Mouse (Mus musculus) ovary, adult 18-20 months (tissue): ENCODE results near the gene Napepld.
A peak's percentile ranks its signal among the peaks of the same experiment; 100 is the strongest.
"Not testable (repeated sequence)": the region's sequence is repeated elsewhere in the genome, so short reads cannot be mapped to it uniquely, and the experiment has no call there.

Source experiments
- DNase-seq: peaks from one replicate; pipeline ENCODE4 v3.0.0; 2022; ENCODE audit warnings: low spot score, mixed read lengths

Gene Napepld

DNA sequence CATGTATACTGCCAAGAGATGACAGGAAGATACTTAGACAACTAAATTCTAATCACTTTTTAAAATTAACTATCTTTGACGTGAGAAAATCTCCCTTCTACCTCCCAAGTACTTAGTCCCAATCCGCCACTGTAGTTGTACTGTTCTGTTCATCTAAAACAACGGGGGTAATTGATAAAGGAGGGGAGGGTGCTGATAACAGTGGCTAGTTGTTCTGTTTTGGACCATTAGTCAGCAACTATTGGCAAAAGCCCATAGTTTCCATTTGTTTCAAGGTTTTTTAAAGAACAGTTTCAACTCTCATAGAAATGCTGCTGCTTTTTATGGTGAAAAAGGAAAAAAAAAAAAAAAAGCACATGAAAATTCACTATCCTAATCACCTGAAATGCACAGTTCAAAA is 2.5 kb upstream of the Napepld start:
- no peak for DNase-seq

DNA sequence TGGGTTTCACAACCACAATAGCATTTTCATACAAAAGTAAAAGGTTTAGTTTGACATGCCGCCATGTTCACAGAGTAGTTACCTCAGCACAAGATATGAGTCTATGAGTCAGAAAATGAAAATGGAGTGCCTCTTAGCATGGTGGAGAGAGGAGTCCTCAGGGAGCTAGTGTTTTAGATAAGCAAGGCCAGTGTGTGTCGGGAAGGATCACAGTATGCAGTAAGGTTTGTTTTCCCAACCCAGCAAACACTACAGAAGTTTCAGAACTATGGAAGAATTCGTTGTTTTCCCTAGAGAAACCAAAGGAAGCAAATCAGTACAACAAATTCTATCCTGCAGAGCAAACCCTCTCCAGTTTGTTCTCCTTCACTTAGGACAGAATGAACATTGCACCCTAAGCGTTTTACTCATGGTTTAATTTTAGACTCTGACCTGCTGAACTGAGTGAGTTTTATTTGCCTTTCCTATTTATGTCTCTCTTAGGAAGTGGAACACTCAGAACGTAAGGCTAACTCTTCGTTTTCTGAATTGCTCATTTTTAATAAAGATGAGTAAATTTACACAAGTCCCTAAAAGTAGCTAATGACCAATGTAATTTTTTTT is 1.8 kb upstream of the Napepld start:
- DNase-seq = no peak

DNA sequence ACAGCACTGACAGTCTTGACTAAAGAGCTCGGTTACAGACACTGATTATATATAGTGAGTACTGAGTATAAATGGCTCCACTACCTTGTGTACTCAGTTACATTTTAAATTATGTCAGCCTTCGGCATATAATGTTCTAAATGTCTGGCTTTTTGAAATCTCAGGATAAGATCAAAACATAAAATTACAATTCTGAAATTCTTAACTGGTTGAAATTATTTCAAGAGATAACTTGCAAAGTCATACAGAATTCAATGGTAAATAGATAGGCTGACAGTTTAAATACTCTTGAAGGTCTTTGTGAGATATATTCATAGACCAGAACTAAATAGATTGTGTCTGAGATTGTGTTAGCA is 791 bp upstream of the Napepld start:
- DNase-seq = no peak

DNA sequence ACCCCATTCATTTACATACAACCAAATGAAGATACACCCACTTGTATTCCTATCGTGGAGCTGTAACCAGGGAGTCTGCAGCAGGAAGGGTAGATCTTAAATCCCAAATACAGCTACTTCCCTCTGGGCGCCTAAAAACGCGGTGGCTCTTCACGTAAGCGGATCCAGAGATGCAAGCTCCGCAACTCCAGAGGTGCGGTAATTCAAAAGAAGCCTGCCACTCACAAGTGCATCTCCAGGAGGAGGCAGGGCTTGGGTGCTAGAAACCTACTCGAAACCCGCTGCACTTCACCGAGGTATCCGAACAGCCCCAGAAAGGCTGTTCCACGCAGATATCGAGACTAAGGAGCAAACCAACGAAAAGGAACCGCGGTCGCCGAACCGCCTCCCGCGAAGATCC is 262 bp downstream of the Napepld start:
- no peak for DNase-seq

DNA sequence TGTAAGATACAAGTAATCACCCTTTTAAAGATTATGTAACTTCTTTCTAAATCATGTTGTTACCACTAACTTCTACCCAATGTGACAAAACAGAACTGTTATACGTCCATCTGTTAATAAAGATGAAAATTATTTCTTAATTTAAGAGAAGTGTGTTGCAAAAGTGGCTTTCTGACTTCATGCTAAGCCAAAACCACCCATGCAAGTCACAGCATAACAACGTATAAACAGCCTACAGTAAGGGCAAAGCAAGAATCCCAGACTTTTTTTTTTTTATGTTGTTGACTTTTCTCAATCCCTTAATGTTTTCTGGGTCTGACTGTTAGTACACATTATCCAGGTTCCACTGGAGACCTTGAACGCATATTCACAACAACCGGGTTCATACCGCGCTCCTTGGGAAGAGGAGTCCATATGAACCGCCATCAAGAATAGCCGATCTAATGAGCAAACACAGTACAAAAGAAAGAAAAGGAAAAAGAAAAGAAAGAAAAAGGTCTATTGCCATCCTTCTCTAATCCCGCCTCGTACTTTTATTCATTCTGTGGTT is 849 bp downstream of the Napepld start:
- no peak for DNase-seq

DNA sequence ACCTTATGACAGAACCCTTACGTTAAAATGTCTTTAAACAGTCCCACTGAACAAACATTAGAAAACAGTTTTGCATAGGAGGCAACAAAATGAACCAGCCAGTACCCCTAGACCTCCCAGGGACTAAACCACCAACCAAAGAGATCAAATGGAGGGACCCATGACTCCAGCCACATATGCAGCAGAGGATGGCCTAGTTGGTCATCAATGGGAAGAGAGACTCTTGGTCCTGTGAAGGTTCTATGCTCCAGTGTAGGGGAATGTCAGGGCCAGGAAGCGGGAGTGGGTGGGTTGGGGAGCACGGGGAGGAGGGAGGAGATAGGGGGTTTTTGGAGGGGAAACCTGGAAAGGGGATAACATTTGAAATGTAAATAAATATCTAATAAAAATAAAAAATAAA is 1.6 kb downstream of the Napepld start:
- not testable (repeated sequence) for DNase-seq

DNA sequence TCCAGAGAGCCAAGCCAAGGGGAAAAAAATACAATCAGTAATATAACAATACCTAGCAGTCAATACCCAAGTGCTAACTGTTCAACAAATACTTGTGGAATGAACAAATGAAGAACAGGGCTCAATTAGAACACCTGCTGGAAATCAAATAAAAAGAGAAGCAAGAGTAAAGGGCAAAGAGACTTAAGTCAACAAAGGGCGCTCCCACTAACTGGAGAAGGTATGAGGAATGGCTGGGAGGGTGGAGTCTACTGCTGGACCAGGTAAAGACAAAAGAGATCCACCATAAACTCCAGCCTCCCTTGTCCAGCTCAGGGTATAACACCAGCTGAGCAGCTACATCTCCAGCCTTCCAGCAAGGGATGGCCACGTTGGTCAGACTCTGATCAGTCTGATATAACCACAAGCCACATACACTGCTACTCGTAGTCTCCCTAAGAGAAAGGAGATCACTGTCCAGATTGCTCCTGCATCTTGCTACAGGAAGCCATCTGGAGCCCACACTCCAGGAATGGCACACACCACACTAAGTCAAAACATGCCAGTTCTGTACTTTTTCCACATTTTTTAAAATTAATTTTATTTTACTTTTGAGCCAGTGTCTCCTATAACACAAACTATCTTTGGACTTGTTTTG is 6.2 kb downstream of the Napepld start:
- no peak for DNase-seq

DNA sequence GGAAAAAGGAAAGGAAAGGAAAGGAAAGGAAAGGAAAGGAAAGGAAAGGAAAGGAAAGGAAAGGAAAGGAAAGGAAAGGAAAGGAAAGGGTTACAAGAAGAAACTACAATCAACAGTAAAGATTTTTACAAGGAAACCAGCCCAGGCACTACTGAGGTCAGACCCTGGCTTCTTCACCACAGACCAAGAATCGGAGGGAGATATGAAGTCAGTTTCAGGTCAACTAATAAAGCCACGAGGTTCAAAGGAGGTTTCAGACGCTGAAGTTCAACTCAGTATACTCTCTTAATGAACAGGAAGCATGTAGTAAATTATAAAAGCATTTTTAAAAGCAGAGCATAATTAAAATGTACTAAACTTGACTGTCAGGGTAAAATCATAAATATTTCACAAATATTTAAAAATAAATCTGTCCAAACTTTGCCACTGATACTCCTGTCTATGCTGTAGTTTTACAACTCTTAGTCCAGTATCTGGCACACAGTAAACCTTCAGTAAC is 7.8 kb downstream of the Napepld start:
- no peak for DNase-seq

DNA sequence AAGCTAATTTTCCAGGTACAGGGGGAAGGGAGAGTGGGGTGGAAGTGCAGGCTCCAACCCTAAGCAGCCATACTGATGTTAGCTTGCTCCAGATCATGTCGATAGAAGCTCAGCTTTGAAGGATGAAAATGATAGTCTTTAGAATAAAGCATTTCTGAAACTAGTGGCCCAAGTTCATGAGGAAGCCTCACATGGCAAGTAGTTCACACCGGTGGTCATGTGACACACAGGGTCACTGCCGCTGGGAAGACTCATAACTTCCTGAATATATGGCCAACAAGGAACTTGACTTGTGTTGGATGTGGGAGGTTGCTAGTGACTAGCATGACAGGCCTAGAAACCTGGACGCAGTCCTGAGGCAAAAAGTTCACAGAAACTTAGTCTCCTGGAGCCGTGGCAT is 9.0 kb downstream of the Napepld start:
- DNase-seq = no peak

DNA sequence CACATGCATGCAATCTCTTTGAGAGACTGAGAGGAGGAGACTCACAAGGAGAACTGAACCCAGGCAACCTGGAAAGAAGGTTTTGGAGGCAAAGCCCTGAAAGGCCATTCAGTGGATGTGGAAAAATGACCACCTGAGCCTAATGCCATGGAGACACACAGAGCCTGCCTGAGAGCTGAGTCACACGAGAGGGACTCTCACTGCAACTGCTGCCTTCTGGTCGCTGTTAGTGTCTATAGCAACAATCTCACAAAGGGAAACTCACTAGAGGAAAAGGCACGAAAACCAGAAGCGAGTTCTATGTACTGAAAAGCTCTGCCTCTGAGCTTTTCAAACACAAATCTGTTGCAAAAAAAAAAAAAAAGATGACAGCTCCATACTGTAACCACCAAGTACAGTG is 14.2 kb downstream of the Napepld start:
- no peak for DNase-seq

DNA sequence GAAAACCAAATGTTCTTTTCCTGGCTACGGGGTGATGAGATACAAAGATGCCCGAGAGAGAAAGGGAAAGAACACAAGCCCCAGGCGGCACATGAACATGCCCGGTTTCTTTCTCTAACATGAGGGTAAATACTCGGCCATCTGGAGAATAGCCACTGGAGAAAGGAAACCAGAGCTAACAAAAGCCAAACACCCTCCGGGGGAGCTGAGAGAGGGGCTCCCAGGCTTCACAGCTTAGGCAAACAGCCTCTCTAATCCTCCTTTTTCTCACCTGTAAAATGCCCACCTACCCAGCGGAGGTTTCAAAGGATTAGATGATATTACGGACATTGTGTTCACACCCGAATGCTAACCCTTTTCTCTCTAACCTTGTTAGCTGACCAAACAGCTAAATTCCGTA is 16.2 kb downstream of the Napepld start:
- DNase-seq = no peak

DNA sequence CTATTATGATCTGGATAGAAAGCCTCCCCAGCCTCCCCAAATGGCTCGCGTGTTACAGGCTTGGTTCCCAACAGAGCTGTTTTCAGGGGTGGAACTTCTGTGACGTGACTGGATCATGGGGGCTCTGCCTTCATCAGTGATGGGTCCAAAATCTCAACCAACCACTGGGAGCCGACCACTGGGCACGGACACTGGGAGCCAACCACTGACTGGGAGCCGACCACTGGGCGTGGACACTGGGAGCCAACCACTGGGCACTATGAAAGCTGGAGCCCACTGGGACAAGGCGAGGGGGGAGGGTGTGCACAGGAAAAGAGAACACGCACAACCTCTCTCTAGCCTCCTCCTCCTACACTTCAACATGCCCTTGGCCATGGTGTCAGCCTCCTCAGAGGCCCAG is 17.4 kb downstream of the Napepld start:
- DNase-seq = no peak

DNA sequence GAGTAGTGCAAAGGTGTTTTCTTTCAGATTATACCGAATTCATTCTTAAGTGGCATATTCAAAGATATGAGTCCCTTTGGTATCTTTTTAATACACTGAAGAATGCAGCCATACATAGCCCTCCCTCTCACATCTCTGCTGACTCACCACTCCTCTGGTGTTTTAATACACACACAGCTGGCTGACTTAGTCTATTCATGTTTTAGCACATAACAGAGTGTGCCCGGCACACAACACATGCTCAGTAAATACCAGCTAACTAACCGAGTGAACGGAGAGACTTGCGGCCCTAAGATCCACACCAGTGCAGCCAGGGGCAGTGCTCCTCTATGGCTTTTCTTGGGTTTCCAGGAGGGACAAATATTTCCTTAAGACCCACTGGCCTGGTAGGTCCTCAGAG is 20.3 kb downstream of the Napepld start:
- DNase-seq = no peak

DNA sequence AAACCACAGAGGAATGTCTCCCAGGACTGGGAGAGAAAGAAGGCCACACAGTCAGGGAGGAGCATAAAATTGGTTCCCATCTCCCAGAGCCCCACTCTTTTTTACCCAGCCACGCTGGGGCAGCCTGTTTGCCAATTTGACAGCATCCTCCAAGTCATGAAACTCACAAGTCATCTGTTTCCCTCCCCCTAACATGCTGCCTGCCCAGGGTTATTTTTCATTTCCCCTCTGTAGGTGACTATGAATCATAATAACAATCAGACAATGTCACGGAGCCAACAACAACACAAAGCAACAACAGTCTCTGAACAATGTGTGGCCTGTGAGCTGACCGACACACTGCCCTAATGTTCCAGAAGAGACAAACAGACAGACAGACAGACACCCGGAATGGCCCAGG is 21.2 kb downstream of the Napepld start:
- DNase-seq = no peak

DNA sequence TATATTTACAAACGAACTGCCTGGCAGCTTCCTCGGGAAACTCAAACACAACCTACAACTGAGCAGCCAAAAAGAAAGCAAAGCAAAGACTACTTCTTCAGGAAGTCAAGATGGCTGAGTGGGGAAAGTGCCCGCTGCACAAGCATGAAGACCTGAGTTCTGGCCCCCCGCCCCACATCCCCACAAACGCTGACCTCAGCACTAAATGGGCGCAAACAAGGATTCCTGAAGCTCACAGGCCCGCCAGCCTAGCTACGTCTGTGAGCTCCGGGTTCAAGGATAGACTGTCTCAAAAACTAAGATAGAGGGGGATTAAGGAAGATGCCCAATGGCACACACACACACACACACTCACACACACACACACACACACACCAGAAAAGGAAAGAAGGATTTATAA is 22.8 kb downstream of the Napepld start:
- DNase-seq = no peak

DNA sequence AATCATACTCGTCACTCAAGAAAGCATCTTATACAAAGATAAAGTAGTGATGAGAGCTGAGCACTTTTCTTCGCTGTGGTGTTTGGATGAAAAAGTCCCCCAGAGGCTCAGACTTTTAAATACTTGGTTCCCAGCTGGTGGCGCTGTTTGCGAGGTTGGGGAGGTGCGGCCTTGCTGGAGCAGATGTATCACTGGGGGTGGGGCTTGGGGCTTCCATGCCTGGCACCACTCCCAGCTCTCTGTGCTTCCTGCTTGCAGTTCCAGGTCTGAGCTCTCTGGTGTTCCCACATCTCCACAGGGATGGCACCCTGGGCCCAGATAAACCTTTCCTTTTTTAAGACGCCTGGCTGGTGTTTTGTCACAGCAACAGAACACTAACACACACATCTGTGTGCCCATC is 23.3 kb downstream of the Napepld start:
- no peak for DNase-seq

DNA sequence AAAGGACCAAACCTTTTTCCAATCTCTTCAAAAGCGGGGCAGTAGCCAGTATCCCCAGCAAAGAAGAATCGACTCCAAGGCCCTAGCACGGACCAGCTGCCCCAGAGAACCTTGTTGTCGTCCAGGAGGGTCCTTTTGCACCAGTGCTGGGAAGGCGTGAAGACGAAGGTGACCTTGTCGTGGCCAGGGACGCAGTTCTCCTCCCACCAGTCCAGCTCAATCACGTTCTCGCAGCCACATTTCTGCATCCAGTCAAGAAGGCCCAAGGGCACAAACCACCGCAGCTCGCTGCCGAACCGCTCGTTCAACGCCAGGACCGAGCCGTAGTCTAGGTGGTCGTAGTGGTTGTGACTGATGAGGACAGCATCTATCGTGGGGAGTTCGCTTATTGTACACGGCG is 25.7 kb downstream of the Napepld start:
- DNase-seq = no peak

DNA sequence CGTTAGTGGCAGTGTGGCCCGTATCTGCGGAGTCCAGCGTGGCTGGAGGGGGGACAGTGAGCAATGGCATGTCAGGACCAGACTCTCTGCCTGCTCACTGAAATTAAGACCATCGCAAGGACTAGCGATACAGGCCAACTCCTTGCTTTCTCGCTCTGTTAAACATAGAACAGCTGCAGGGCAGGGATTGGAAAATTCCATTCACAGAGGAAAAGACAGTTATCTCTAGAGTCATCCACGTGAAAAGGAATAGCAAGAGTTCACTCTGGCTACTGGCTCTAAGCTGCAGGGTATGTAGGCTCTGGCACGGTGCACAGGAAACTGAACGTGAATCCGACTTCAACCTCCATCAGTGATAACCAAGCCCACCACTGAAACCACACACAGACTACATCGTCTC is 26.2 kb downstream of the Napepld start:
- no peak for DNase-seq

DNA sequence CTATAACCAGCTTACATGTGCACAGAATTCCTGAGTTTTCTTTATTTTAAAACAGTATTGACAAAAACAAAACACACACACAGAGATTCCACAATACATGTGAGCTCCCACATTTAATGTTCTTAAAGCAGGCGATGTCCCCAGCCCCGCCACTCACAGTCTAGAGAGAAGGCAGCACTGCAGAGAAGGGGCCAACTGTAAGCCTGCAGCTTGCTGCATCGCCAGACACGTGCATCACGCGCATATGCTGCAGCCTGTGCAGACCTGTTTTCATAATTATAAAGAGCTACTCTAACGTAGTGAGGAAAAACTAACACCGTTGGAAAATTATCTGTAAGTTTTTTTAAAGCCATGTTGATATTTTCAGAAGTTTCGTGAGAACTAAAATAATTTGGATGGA is 27.5 kb downstream of the Napepld start:
- no peak for DNase-seq

DNA sequence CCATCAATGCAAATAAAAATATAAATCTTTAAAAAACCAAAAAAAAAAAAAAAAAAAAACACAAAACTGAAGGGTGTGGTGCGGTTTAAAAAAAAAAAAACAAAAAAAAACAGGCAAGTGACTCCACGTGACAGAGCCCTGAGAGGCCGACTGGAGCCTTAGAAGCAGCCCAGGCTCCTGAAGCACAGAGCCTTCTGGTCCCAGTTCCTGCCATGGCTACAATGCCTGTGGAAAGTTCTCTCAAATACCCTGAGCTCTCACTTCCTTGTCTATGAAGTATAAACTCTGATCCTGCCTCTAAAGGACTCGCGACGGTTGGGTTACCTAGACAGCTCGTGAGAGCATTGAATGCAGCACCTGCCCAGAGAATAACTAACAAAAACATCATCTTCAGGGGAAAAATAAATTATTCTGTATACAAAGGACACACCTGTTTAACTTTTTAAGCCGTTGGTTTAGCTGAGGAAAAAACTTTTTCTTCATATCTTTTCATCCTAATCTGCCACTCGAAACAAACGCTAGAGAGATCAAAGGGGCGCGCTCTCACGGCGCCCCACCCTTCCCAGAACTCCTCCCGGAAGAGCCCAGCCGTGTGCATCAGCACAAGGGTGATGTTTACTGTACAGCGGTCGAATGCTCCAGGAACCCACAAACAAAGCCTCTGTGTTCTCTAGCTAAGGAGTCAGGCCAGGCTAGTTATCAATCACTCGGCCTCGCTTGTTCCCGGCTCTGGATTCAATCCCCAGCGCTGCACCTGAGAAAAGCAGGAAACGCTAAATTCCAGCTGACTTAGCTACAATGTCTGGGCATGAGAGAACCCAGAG is 28.2 kb downstream of the Napepld start:
- DNase-seq = peak; percentile 12

DNA sequence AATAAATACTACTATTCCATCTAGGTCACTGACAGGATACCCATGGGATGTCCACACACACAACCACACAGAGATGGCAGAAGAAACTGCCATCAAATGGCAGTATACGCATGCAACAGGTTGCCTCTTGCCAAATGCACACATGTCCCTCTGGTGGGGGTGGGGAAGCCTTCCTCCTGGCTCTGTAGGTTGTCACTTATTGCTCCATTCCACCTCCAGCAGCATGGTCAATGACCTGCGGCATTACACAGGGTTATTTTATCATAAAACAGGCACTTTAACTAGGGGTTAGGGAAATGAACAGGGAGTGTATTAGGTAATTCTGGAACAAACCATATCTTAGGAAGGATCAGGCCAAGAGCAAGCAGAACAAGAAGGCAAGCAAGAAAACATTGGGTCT is 31.9 kb downstream of the Napepld start:
- DNase-seq = no peak

DNA sequence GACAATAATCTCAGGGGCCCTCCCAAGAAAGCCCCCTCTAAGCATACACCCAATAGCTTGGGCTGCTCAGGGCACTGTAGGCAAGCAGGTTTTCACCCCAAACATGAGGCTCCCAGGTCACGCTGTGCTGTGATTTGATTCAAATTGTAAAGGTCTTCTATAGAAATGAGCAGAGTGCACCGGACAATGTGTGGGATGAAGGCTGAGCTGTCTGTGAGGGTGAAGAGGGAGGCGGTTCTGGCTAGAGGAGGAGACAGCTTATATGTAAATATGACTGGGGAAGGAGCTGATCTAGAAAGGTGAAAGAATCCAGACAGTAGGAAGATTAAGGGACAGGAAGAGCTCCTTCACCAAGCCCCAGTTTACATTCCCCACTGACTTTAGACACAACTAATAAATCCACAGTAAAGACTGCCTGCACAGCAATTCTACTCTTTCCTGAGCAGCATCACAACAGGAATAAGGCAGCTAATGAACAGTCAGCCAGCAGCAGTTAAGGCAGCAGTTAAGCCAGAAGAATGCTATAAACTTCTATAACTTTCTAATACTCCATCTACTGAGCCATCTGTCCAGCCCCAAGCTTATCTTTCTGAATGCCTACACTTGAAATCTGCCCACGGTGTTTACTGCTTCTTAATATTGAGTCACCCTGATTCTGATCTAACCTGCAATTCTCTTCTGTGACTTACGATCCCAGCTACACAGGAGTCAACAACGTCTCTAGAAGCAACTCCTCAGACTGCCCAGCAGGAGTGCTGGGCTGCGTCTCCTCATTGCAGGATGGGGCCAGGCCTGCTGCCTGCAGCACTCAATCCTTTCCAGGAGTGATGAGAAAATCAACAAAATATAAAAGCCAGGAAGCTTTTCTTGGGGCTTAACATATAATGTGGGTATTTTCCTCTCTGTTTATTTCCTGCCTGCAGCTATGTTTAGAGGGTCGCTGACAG is 33.7 kb downstream of the Napepld start:
- DNase-seq = no peak
